Mouse (Mus musculus) right cerebral cortex, postnatal 4 days (tissue): ENCODE data around the gene Soga1.

Experiments used
- DNase-seq: peaks from one replicate; pipeline ENCODE4 v3.0.0-alpha.2; 2022

The Soga1 gene

GRCm38 (mm10) chr2:157060557-157061305 lies 18.3 kb downstream of the Soga1 start:
- DNase-seq: no peak

GRCm38 (mm10) chr2:157060037-157060436 lies 19.0 kb downstream of the Soga1 start:
- no peak for DNase-seq

- DNase-seq: no peak
Measured at GRCm38 (mm10) chr2:157059166-157059565, 19.9 kb downstream of the Soga1 start.

- peak; percentile 74 for DNase-seq
Measured at GRCm38 (mm10) chr2:157058342-157058998, 20.6 kb downstream of the Soga1 start.

GRCm38 (mm10) chr2:157057758-157058157 lies 21.3 kb downstream of the Soga1 start:
- no peak for DNase-seq

GRCm38 (mm10) chr2:157057186-157057585 lies 21.9 kb downstream of the Soga1 start:
- no peak for DNase-seq

- DNase-seq: no peak
Measured at GRCm38 (mm10) chr2:157055721-157056120, 23.3 kb downstream of the Soga1 start.

- DNase-seq: no peak
Measured at GRCm38 (mm10) chr2:157054816-157055215, 24.2 kb downstream of the Soga1 start.

- no peak for DNase-seq
Measured at GRCm38 (mm10) chr2:157054297-157054696, 24.8 kb downstream of the Soga1 start.

- DNase-seq: no peak
Measured at GRCm38 (mm10) chr2:157053787-157054186, 25.3 kb downstream of the Soga1 start.

- DNase-seq: no peak
Measured at GRCm38 (mm10) chr2:157053124-157053523, 25.9 kb downstream of the Soga1 start.

- no peak for DNase-seq
Measured at GRCm38 (mm10) chr2:157052448-157052847, 26.6 kb downstream of the Soga1 start.

GRCm38 (mm10) chr2:157049831-157050243 lies 29.2 kb downstream of the Soga1 start:
- peak; percentile 59 for DNase-seq

GRCm38 (mm10) chr2:157048395-157049181 lies 30.5 kb downstream of the Soga1 start:
- DNase-seq: no peak

- no peak for DNase-seq
Measured at GRCm38 (mm10) chr2:157046956-157047355, 32.1 kb downstream of the Soga1 start.

- no peak for DNase-seq
Measured at GRCm38 (mm10) chr2:157045932-157046331, 33.1 kb downstream of the Soga1 start.

GRCm38 (mm10) chr2:157043987-157044386 lies 35.1 kb downstream of the Soga1 start:
- no peak for DNase-seq

GRCm38 (mm10) chr2:157043556-157043955 lies 35.5 kb downstream of the Soga1 start:
- no peak for DNase-seq

GRCm38 (mm10) chr2:157041421-157041820 lies 37.6 kb downstream of the Soga1 start:
- no peak for DNase-seq

GRCm38 (mm10) chr2:157040649-157041046 lies 38.4 kb downstream of the Soga1 start:
- DNase-seq: no peak

- DNase-seq: no peak
Measured at GRCm38 (mm10) chr2:157039900-157040648, 39.0 kb downstream of the Soga1 start.

GRCm38 (mm10) chr2:157037303-157037702 lies 41.8 kb downstream of the Soga1 start:
- no peak for DNase-seq

GRCm38 (mm10) chr2:157036400-157036799 lies 42.7 kb downstream of the Soga1 start:
- DNase-seq: no peak
